Mouse (Mus musculus) left cerebral cortex, adult 2 months (tissue): ENCODE measurements around the gene Mlh3. TPM values are rescaled to one million over a fixed set of nuclear protein-coding genes. Genes with fewer than 3 reads are reported as not detected.
A peak's percentile ranks its signal among the peaks of the same experiment; 100 is the strongest.

Experiments used
- DNase-seq, 2 experiments: peaks; one replicate each; pipeline ENCODE4 v3.0.0; 2021 to 2022; ENCODE audit warnings: low spot score in 2 of 2, mixed read lengths in 1 of 2; ENCODE audit errors: extremely low spot score in 1 of 2
- H3K27ac ChIP-seq: fragments of 200-600 bp; 2 replicates; pipeline ENCODE4 v1.8.1; 2022
- H3K4me3 ChIP-seq: fragments of 200-600 bp; 2 replicates; pipeline ENCODE4 v1.8.1; 2022
- CTCF ChIP-seq: fragments of 200-600 bp; IDR thresholded peaks from 2 replicates; pipeline ENCODE4 v1.8.1; 2022; ENCODE audit warnings: antibody characterized with exemption, mild to moderate bottlenecking, moderate library complexity
- intact Hi-C: fragments of 180-260 bp; cut with DNase I; formaldehyde crosslinking; loops from one replicate; pipeline ENCODE4 v1.15.1; 2025
- long read RNA-seq, 2 experiments: library from polyadenylated mRNA; stranded (forward); transcript quantifications; one replicate each; pipeline ENCODE4 v2.0.0; 2021; ENCODE audit warnings: borderline mapping rate in 2 of 2
- total RNA-seq, 2 experiments: library from RNA; stranded (reverse); gene quantifications; 2 replicates each; pipeline ENCODE4 v1.2.3; 2021

Mlh3 gene
- total RNA-seq = 10 to 100 TPM; 16.6 to 17.4 TPM
- long read RNA-seq, experiment 1, full-length matches to known transcripts = 12 of 15 reads
- long read RNA-seq, experiment 1, partial matches to known transcripts = 1 of 15 reads
- long read RNA-seq, experiment 1, other reads (novel, unspliced or antisense) = 2 of 15 reads
- long read RNA-seq, experiment 2, full-length matches to known transcripts = 3 of 6 reads
- long read RNA-seq, experiment 2, partial matches to known transcripts = 1 of 6 reads
- long read RNA-seq, experiment 2, other reads (novel, unspliced or antisense) = 2 of 6 reads

DNA sequence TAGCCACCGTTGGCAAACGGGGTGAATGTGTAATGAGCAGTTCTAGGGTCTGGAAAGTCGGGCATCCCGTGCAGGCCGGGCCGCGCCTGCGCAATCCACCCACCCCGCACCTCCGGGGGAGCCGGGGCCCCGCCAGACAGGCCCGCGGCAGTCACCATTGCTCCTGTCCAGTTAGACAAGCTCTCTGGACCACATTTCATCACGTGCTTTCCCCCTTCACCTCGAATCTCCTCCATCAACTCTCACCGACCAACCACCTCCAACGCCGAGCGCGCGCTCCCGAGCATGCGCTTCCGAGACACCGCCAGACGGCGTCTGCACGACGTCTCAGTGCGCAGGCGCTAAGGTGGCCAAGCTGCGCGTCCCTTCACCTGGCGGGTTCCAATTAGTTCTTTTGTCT lies at the start of gene Mlh3:
Mlh3 (minus strand) TSS at position 281 of the 400 bp plus-strand sequence.
- intact Hi-C loops = no loop called here
- H3K27ac ChIP-seq = peak within 1 kb of the TSS; percentile 84
- peak; percentile 87 to 89 for DNase-seq
- H3K4me3 ChIP-seq = peak within 1 kb of the TSS; percentile 78
- TF ChIP-seq CTCF = peak; percentile 43

DNA sequence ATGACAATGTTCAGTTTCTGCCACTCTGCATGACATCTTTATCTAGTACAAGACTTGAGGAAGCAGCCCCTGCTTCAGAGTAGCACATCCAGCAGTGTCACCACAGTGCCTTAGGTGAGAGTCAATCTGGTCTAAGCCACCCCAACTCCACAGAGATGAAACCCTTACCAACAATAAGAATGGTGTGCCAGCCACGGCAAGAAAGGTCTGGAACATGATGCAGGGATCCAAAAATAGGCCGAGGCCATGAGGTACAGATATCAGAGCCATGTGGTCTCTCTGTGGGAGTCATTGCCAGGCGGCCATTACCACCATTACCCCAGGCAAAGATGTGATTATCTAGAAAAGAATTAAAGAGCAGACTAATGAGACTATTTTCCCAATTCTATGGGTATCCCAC lies 38.3 kb upstream of the Mlh3 start:
- TF ChIP-seq CTCF = no peak
- Histone ChIP-seq H3K4me3 (no peak overlapping the region), H3K27ac (no peak overlapping the region)
- DNase-seq = no peak
- intact Hi-C loops = no loop called here

DNA sequence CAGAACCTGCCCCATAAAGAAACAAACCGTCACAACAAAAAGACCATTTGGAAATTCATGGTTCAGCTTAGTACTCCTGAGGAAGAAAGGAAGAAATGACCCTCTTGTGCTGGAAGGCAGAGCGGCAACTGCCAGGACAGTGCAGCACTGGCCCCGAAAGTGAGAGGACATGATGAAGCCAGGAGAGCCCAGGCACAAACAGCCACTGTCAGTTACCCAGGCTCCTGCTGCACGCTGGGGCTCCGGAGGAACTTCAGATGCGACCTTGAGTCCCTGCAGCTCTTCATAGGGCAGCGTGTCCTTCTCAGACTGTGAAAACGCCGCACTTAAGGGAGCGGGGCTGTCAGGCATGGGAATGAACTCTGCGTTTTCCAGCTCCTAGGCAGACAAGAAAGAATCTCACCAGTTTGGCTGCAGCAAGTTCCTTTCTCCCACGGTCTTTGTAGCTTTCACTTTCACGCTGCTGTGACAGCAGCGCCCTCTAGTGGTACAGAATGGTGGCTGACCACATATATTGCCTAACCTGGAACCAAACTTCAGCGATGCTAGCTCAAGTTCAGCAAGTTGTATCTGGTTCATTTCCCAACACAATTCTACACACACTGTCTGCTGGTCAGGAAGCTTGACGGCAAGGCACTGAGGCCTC lies 35.0 kb upstream of the Mlh3 start:
- intact Hi-C loops = loop anchor here (1.0 kb wide), 3 partner anchors 136 to 213 kb away; no protein-coding TSS in a partner anchor
- H3K27ac ChIP-seq = peak overlapping the region; percentile 72
- peak overlapping the region; percentile 17 for H3K4me3 ChIP-seq
- peak; percentile 80 to 88 for DNase-seq
- peak; percentile 99 for TF ChIP-seq CTCF

DNA sequence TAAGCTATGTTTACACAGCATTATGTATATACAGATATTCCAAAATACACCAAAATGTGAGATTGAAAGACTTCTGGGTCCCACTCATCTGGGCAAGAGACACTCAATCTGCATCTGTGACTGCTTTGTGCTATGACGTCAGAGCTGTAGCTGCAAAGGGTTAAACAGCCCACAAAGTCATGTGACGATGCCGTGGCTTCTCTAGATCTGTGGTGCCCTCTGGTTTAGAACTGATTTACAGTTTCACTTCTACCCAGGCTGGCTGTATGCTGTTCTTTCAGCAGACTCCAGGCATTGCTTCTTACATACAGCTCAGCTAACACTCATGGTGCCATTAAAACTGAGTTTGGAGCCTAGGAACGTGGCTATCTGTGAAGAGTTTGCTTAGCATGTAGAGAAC lies 34.3 kb upstream of the Mlh3 start:
- TF ChIP-seq CTCF = no peak
- DNase-seq = no peak
- no peak overlapping the region for H3K4me3 ChIP-seq
- H3K27ac ChIP-seq = no peak overlapping the region
- intact Hi-C loops = loop anchor here (1.0 kb wide), 3 partner anchors 135 to 212 kb away; no protein-coding TSS in a partner anchor

DNA sequence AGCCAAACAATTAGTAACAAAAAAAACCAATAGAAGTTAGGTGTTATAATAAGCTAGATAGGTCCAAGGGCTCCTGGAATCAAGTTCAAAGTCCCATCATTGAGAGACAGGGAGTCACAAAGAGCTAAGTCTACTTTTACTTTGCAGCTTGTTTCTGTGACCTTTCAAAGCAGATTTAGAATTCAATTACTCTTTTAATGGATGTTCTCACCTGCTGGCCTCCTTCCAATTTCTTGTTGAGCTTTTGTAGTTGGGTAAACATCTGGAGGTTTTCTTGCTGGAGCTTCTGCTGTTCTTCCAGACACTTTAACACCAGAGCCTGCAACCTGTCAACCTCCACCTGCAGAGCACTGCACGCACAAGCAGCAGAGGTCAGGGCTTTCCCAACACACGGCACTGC lies 32.9 kb upstream of the Mlh3 start:
- DNase-seq = no peak
- no peak overlapping the region for H3K4me3 ChIP-seq
- intact Hi-C loops = no loop called here
- no peak for TF ChIP-seq CTCF
- no peak overlapping the region for H3K27ac ChIP-seq

DNA sequence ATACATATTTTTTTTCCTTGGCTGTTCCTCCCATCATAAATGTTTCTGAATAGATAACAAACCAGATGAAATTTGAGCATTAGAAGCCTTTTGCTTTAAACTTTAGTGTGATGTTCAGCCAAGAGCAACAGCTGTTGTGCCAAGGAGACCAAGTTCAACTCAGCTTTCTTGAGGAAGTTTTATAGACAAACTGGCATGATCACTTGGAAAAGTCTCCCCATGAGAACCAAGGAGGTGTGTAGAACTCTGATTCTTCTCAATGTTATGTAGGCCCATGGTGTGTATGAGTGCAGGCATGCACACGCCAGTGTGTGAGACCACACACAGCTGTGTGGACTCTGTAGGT lies 28.4 kb upstream of the Mlh3 start:
- no peak overlapping the region for H3K4me3 ChIP-seq
- intact Hi-C loops = no loop called here
- no peak for DNase-seq
- no peak for TF ChIP-seq CTCF
- no peak overlapping the region for H3K27ac ChIP-seq

DNA sequence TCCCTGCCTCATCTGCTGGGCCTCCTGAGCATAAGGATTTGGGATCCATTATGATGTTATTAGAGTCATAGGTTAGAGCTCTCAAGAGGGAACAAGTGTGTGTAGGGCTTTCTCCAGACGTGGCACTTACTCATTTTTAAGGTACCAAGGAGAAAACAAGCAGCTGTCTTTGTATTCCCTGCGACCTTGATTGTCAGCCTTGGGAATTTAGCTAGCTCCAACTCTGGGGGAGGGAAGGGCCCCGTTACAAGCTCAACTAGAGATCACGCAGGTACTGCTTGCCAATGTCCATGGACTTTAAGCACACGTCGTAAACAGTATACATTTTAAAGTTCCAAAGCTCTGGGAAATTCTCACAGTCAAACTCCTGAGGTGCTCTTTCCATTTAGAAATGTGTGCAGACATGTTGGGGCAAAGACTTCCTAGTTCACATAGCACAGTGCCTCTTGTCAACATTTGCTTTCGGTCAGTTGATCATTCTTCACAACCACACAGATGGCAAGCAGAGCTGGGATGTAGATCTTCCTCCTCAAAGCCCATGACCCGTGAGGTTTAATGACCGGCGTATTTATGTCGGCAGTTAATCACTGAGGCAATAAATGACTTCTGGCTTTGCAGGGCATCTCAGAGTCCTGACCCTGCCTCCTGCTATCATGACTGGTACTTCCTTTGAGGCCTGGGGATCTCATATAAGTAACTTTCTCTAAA lies 27.9 kb upstream of the Mlh3 start:
- Histone ChIP-seq H3K4me3 (no peak overlapping the region), H3K27ac (no peak overlapping the region)
- intact Hi-C loops = no loop called here
- no peak for DNase-seq
- TF ChIP-seq CTCF = no peak

DNA sequence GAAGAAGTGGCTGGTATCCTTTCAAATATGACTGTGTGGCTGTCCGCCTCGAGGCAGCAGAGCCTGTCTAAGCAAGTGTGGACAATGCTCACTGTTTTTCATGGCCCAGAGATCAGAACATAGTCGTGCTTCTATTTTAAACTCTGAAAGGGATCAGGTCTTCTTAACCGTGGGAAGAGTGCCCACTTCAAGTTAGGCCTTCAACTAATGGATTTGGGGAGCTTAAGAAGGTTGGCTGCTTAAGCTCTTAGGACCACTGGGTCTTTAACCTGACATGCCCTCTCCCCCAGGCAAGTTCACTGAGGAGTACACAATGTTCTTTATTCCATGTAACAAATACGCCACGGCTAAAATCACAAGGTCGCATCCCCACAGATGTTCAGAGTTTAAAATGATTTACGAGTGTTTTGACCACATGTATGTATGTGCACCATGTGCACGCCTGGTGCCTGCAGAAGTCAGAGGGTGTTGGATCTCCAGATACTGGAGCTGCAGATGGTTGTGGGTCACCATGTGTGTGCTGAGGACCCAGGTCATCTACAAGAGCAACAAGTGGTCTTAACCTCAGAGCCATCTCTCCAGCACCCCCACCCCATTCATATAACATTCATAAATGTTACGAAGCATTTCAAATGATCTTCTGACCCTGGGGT lies 27.1 kb upstream of the Mlh3 start:
- Histone ChIP-seq H3K27ac (no peak overlapping the region), H3K4me3 (no peak overlapping the region)
- DNase-seq = no peak
- TF ChIP-seq CTCF = no peak
- intact Hi-C loops = no loop called here

DNA sequence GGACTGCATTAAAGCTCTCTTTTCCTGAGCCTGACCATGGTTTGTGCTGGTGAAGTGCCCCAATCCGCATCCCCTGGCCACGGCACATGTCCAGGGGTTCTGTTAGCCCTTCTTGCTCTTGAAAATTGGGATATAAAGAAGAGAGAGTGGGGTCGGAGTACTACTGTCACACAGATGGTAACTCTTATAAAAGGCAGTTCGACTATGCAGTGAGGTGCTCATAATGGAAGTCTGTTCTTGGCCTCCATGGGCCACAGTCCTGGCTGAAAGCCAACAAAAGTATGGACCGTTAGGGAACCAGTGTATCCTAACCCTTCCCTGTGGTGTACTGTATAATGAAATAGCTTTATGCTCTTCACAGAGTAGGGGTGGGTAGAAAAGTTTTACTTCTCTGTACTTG lies 26.5 kb upstream of the Mlh3 start:
- DNase-seq = no peak
- intact Hi-C loops = no loop called here
- H3K4me3 ChIP-seq = no peak overlapping the region
- H3K27ac ChIP-seq = no peak overlapping the region
- no peak for TF ChIP-seq CTCF

DNA sequence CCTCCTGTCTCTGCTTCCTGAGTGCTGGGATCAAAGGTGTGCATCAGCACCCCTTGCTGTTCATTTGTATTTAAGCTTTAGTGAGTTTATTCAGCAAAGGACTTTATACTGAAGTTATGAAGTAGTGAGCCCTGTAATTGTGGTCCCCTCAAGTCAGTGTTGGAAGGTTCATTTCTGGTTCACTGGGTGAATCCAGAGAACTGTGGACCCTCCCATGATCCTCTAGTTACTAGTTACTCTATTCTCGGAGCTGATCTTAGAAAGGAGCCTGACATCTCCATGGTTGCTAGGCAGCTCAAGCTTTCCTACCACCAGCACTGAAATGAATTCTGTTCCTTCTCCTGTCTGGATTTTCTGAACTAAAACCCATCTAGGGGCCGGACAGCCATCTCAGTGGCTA lies 25.1 kb upstream of the Mlh3 start:
- no peak for TF ChIP-seq CTCF
- DNase-seq = no peak
- no peak overlapping the region for H3K27ac ChIP-seq
- H3K4me3 ChIP-seq = no peak overlapping the region
- intact Hi-C loops = no loop called here

DNA sequence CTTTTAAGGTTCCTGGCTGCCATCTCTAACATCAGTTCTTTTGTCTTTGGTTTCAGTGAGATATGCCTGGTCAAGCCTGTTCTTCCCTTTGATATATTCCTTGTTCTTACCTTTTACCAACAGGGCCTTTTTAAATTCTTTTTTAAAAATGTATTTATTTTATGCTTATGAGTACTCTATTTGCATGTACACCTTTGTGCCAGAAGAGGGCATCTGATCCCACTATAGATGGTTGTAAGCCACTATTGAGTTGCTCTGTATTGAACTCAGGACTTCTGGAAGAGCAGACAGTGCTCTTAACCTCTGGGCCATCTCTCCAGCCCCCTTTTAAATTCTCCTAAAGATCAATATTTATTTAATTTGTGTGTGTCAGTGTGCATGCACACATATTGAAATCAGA lies 22.5 kb upstream of the Mlh3 start:
- DNase-seq = no peak
- TF ChIP-seq CTCF = peak; percentile 26
- intact Hi-C loops = no loop called here
- Histone ChIP-seq H3K27ac (no peak overlapping the region), H3K4me3 (no peak overlapping the region)

DNA sequence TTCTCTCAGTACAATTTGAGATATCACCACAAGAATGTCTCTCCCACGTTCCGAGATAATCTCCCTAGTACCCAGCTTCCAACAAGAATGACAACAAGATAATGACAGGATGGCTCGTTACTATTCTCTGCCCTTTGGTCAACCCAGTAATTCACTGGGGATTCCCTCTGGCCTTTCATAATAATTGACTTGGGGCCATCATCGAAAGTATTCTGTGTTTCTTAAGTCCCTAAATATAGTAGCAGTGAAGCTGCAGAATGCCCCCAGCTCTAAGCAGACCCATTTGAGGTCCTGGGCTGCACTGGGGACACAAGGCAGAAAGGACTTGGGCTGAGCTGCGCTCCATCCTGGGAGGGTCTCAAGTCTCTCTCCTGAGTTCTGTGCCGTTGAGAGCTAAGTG lies 21.9 kb upstream of the Mlh3 start:
- Histone ChIP-seq H3K4me3 (no peak overlapping the region), H3K27ac (no peak overlapping the region)
- DNase-seq = no peak
- TF ChIP-seq CTCF = no peak
- intact Hi-C loops = no loop called here
